Comparison of ENCODE assay signal across 9 mouse cellular contexts in genomic region chr10:80494732-80495131, GRCm38 (mm10). TPM values are rescaled to one million over a fixed set of nuclear protein-coding genes. Genes with fewer than 3 reads are reported as not detected.
DNase-seq lines count a peak whose midpoint lies in the region; ATAC-seq and TF ChIP-seq lines count a peak whose summit lies in the region.
"Had no signal": no experiment of that assay in that cellular context is flagged by ENCODE, and none has a peak within 500 bp of the region (broad histone marks: within the 10 kb centered on the region; RNA-seq: fewer than 3 reads in every experiment).

Gene Onecut3 (plus strand): TSS chr10:80494835.

- TF ChIP-seq CTCF in thymus, adult 2 months (IDR thresholded peaks at IDR 0.05; ENCODE audit: borderline replicate concordance, control insufficient read depth, extremely low read depth, insufficient read depth, low read length, poor library complexity): no peak

- peaks cover 99% of the 10 kb centered on the region for H3K27me3 ChIP-seq in heart, embryonic 12.5 days (replicated peaks)
- peaks cover 45% of the 10 kb centered on the region for H3K27me3 ChIP-seq in thymus, adult 2 months (ENCODE audit: control insufficient read depth, insufficient read depth, low read length)

- DNase-seq in adrenal gland, adult (ENCODE audit: inconsistent age in 2 of 2, low spot score in 1 of 2): peak; percentile 30 to 55
- DNase-seq in adrenal gland, adult 8-10 months: no peak
- peak; percentile 66 for DNase-seq in adrenal gland, postnatal 10 days
- peak; percentile 64 for DNase-seq in kidney, postnatal 14 days
- peak; percentile 64 to 69 for DNase-seq in lung, postnatal 4 days
- peak; percentile 61 for DNase-seq in thymus, adult 2 months
- DNase-seq in layer of hippocampus, adult 8-10 months (ENCODE audit: low spot score in 2 of 2): no peak

- TF ChIP-seq POLR2A in thymus, adult 2 months (IDR thresholded peaks at IDR 0.05; ENCODE audit: control insufficient read depth, extremely low read depth, insufficient read depth, low read length, poor library complexity): no peak

- H3K36me3 ChIP-seq in heart, embryonic 12.5 days: no peaks in the 10 kb centered on the region
- H3K36me3 ChIP-seq in thymus, adult 2 months (ENCODE audit: control insufficient read depth, insufficient read depth, low read length): no peaks in the 10 kb centered on the region

- H3K4me2 ChIP-seq in heart, embryonic 12.5 days: peak within 1 kb of the TSS; percentile 83

- peaks cover 43% of the 10 kb centered on the region for H3K4me1 ChIP-seq in heart, embryonic 12.5 days (replicated peaks)
- H3K4me1 ChIP-seq in thymus, adult 2 months (replicated peaks; ENCODE audit: control insufficient read depth, insufficient read depth, low read length): peaks cover 6% of the 10 kb centered on the region

- peak within 1 kb of the TSS; percentile 42 for H3K4me3 ChIP-seq in heart, embryonic 12.5 days
- H3K4me3 ChIP-seq in thymus, adult 2 months (ENCODE audit: control insufficient read depth, insufficient read depth, low read length): peak within 1 kb of the TSS; percentile 13
- H3K4me3 ChIP-seq: erythroblast, embryonic 14.5 days had no signal

- H3K27ac ChIP-seq in heart, embryonic 12.5 days (ENCODE audit: poor library complexity, severe bottlenecking): no peak within 1 kb of the TSS
- H3K27ac ChIP-seq in thymus, adult 2 months (ENCODE audit: control insufficient read depth, insufficient read depth, low read length): no peak within 1 kb of the TSS

- H3K9me3 ChIP-seq in heart, embryonic 12.5 days (replicated peaks): no peaks in the 10 kb centered on the region

- 1% methylated on average over 42 of the region's 42 CpGs for WGBS in heart, embryonic 12.5 days
- 1% methylated on average over 42 of the region's 42 CpGs for whole genome bisulfite sequencing in thymus, adult 2 months

- peak within 1 kb of the TSS; percentile 36 for H3K9ac ChIP-seq in heart, embryonic 12.5 days

- ATAC-seq in heart, embryonic 12.5 days (ENCODE audit: insufficient number of reproducible peaks, low FRiP score): peak; percentile 43; the same call in 1 of the 2 replicates

RNA-seq across cellular contexts. Expression of gene Onecut3, which starts in this region (rescaled TPM):
- not detected for total RNA-seq in adrenal gland, adult 8-10 months (2022)
- total RNA-seq in adrenal gland, postnatal 10 days (2021): not detected
- not detected in 2 replicates for polyA plus RNA-seq in heart, embryonic 12.5 days (2016; fragmentation: Nextera tagmentation; extraction: Ambion mirVana)
- polyA plus RNA-seq in thymus, adult 2 months (2012; rRNA removed): 0.03 and 0.10 TPM in 2 replicates
- total RNA-seq in layer of hippocampus, adult 8-10 months (2022): under 1 TPM in 1 of 4 experiments, not detected in 3; 0.06 TPM
- polyA plus RNA-seq: erythroblast, embryonic 14.5 days had no signal

Comparison
In these comparisons a context has a peak if more than half of its experiments do, and no peak if none do; other contexts are left out.
1. DNase-seq: peak in adrenal gland, adult (2 of 2), kidney, postnatal 14 days (single experiment) and lung, postnatal 4 days (2 of 2); none in adrenal gland, adult 8-10 months (single experiment) and layer of hippocampus, adult 8-10 months (0 of 2).
2. Peak in DNase-seq in adrenal gland, postnatal 10 days; RNA of the gene not detected or under 1 TPM.
3. Peak in ATAC-seq, H3K4me3 ChIP-seq, H3K9ac ChIP-seq and H3K4me2 ChIP-seq in heart, embryonic 12.5 days; RNA of the gene not detected or under 1 TPM.
4. Peak in DNase-seq and H3K4me3 ChIP-seq in thymus, adult 2 months; RNA of the gene not detected or under 1 TPM.